In genomic region chr2:167240008-167240964, GRCm38 (mm10) we compare ENCODE assay signal across 8 mouse cellular contexts. TPM values are rescaled to one million over a fixed set of nuclear protein-coding genes. Genes with fewer than 3 reads are reported as not detected.
A peak's percentile ranks its signal among the peaks of the same experiment; 100 is the strongest.
DNase-seq lines count a peak whose midpoint lies in the region; ATAC-seq and TF ChIP-seq lines count a peak whose summit lies in the region.

Gene Ptgis, minus strand, starts transcription at chr2:167240604.

- WGBS in limb, embryonic 10.5 days = 2% methylated on average over 45 of the region's 45 CpGs
- 3% methylated on average over 44 of the region's 45 CpGs for WGBS in midbrain, embryonic 16.5 days

- peak within 1 kb of the TSS; percentile 96 for H3K4me2 ChIP-seq in midbrain, embryonic 16.5 days (ENCODE audit: low read length)

- H3K4me1 ChIP-seq in limb, embryonic 10.5 days = peaks cover 32% of the 10 kb centered on the region
- peaks cover 8% of the 10 kb centered on the region for H3K4me1 ChIP-seq in midbrain, embryonic 16.5 days (ENCODE audit: control insufficient read depth, insufficient read depth, low read length)

- no peaks in the 10 kb centered on the region for H3K9me3 ChIP-seq in limb, embryonic 10.5 days (replicated peaks)
- H3K9me3 ChIP-seq in midbrain, embryonic 16.5 days (replicated peaks; ENCODE audit: control insufficient read depth, low read length, poor library complexity, severe bottlenecking) = no peaks in the 10 kb centered on the region

- intact Hi-C loops in gastrocnemius, adult 2 months (cut with DNase I) = no loop called here
- intact Hi-C loops in left cerebral cortex, postnatal 36 days (cut with DNase I) = no loop called here

- H3K27me3 ChIP-seq in limb, embryonic 10.5 days (ENCODE audit: low read depth, poor library complexity, severe bottlenecking) = 0 out of 2 replicates have a peak, but pooled peaks cover 6% of the 10 kb centered on the region
- peaks cover 7% of the 10 kb centered on the region for H3K27me3 ChIP-seq in midbrain, embryonic 16.5 days (ENCODE audit: control insufficient read depth, insufficient read depth, low read depth, low read length)

- no peaks in the 10 kb centered on the region for H3K36me3 ChIP-seq in limb, embryonic 10.5 days
- no peaks in the 10 kb centered on the region for H3K36me3 ChIP-seq in midbrain, embryonic 16.5 days (ENCODE audit: control insufficient read depth, insufficient read depth, low read length)

- TF ChIP-seq CTCF in gastrocnemius, adult 2 months (IDR thresholded peaks at IDR 0.05) = no peak
- no peak for TF ChIP-seq CTCF in brain, embryonic 14.5 days (IDR thresholded peaks at IDR 0.05; ENCODE audit: borderline replicate concordance, extremely low read depth, insufficient read depth, insufficient read length)

- peak; percentile 44 for DNase-seq in gastrocnemius, adult 2 months
- DNase-seq in gastrocnemius, adult 8-10 months (ENCODE audit: low spot score in 2 of 2) = no peak
- DNase-seq in brain, embryonic 14.5 days (ENCODE audit: low read depth) = peak; percentile 22
- no peak for DNase-seq in heart, adult 8-10 months (ENCODE audit: low spot score)
- DNase-seq in limb, embryonic 10.5 days (ENCODE audit: low spot score) = peak; percentile 82
- DNase-seq in right cerebral cortex, postnatal 14 days = no peak
- no peak for DNase-seq in left cerebral cortex, postnatal 36 days (ENCODE audit: low spot score in 2 of 2)

- no peak for TF ChIP-seq POLR2A in brain, embryonic 14.5 days (IDR thresholded peaks at IDR 0.05; ENCODE audit: borderline replicate concordance, extremely low read depth, insufficient read depth, insufficient read length, poor library complexity, severe bottlenecking)

- H3K27ac ChIP-seq in gastrocnemius, adult 2 months = peak within 1 kb of the TSS; percentile 64
- peak within 1 kb of the TSS; percentile 90 for H3K27ac ChIP-seq in limb, embryonic 10.5 days
- no peak within 1 kb of the TSS for H3K27ac ChIP-seq in midbrain, embryonic 16.5 days (ENCODE audit: low read length)

- peak within 1 kb of the TSS; percentile 78 for H3K9ac ChIP-seq in midbrain, embryonic 16.5 days (ENCODE audit: low read depth, low read length)

- peak within 1 kb of the TSS; percentile 70 for H3K4me3 ChIP-seq in gastrocnemius, adult 2 months
- H3K4me3 ChIP-seq in limb, embryonic 10.5 days = peak within 1 kb of the TSS; percentile 70
- peak within 1 kb of the TSS; percentile 47 for H3K4me3 ChIP-seq in midbrain, embryonic 16.5 days (ENCODE audit: low read depth, low read length)

- 0 out of 2 replicates have a peak, but pooled peaks have one; percentile 32 for ATAC-seq in midbrain, embryonic 16.5 days

RNA-seq across cellular contexts. Expression of gene Ptgis, which starts in this region (rescaled TPM):
- total RNA-seq in gastrocnemius, adult 2 months (2021) = 1 to 10 TPM; 1.7 to 5.2 TPM
- 1 to 10 TPM; 1.1 to 3.3 (median 1.9) TPM for total RNA-seq in gastrocnemius, adult 8-10 months (2022)
- 4.5 and 6.1 TPM in 2 replicates for polyA plus RNA-seq in brain, embryonic 14.5 days (2012; rRNA removed)
- 10 to 100 TPM; 14.5 to 23.5 (median 16.9) TPM for total RNA-seq in heart, adult 8-10 months (2022)
- 15.6 and 17.6 TPM in 2 replicates for polyA plus RNA-seq in limb, embryonic 10.5 days (2016; fragmentation: Nextera tagmentation; extraction: Ambion mirVana)
- polyA plus RNA-seq in midbrain, embryonic 16.5 days (2015; fragmentation: Nextera tagmentation; extraction: Ambion mirVana) = 3.4 and 4.3 TPM in 2 replicates
- 1 to 10 TPM; 1.6 to 1.8 TPM for total RNA-seq in left cerebral cortex, postnatal 36 days (2021)

Comparison
In these comparisons a context has a peak if more than half of its experiments do, and no peak if none do; other contexts are left out.
1. DNase-seq: peak in gastrocnemius, adult 2 months (single experiment), brain, embryonic 14.5 days (single experiment) and limb, embryonic 10.5 days (single experiment); none in gastrocnemius, adult 8-10 months (0 of 2), heart, adult 8-10 months (single experiment), right cerebral cortex, postnatal 14 days (single experiment) and left cerebral cortex, postnatal 36 days (0 of 2).
2. Peak in every context shown above with its lines, with median percentiles within 50 percentile points of each other: H3K4me3 ChIP-seq.